Mouse (Mus musculus) spleen, embryonic (tissue): ENCODE results near the gene Gpr75.

Experiments used
- CTCF ChIA-PET: fragments of 350-600 bp; sonication (Branson Sonifier 250); formaldehyde crosslinking; loops from one replicate; lab custom pipeline; 2022; lab: Charles Lee

The Gpr75 gene

GRCm38 (mm10) chr11:30885171-30885871 is at the start of gene Gpr75, which contains the start of gene Asb3:
Gpr75 (plus strand) TSS chr11:30885358.
Asb3 (plus strand) TSS chr11:30885416.
- CTCF ChIA-PET = interaction anchor here (0.6 kb wide), 2 partner anchors 566 to 1122 kb away, joined by 3 to 4 read pairs; no protein-coding TSS in a partner anchor

DNA sequence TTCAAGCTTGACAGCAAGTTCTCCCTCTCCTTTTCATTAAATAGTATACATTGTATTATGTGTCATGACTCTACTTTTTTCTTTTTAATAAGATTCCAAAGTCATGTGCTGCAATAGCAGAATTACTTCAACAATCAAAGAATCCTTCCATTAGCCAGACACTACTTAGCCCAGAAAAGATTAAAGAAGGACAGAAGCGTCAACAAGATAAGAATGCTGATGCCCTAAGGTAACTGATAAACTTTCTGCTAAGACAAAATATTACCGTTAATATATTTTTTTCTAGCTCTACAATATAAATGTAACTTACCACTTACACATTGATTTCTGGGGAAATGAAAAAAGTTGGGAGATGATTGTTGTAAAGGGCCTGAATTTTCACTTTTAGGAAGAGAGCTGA is 46.4 kb upstream of the Gpr75 start:
- CTCF ChIA-PET = interaction anchor here (0.6 kb wide), 1 partner anchor 839 kb away, joined by 4 read pairs; no protein-coding TSS in a partner anchor

- CTCF ChIA-PET = no interaction called here
Observed at GRCm38 (mm10) chr11:30844355-30844754, 40.8 kb upstream of the Gpr75 start.

DNA sequence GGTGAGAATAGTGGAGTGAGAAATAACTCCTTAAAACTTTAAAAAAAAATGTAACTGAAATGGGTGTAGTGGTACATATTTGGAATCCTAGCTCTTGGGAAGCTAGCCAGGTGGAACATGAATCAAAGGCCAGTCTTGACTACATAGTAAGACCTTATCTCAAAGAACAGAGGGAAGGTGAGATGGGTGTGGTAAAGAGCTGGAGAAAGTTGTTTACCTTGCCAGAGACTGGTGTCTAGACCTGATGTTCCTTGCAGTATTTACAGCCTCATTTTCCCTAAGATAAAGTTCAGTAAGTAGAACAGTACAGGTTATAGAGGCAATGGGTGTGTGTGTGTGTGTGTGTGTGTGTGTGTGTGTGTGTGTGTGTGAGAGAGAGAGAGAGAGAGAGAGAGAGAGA is 12.7 kb upstream of the Gpr75 start:
- CTCF ChIA-PET = no interaction called here

DNA sequence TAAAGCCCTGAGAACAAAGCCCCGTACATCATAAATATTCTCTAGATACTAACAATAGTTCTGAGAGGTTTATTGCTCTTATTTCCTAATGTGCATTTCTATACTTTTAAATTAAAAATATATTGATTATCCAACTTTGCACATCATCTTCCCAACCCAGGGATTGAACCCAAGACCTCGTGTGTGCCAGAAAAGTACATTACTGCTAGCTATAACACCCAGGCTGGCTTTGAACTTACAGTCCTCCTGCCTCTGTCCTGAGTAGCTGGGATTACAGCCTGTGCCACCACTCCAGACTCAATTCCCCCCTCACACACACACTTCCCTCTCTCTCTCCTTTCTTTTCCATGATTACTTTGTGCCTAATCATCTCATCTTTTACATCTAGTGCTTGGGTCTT is 3.0 kb downstream of the Gpr75 start:
- CTCF ChIA-PET = no interaction called here

GRCm38 (mm10) chr11:30896201-30896600 is 11.0 kb downstream of the Gpr75 start:
- CTCF ChIA-PET = no interaction called here

DNA sequence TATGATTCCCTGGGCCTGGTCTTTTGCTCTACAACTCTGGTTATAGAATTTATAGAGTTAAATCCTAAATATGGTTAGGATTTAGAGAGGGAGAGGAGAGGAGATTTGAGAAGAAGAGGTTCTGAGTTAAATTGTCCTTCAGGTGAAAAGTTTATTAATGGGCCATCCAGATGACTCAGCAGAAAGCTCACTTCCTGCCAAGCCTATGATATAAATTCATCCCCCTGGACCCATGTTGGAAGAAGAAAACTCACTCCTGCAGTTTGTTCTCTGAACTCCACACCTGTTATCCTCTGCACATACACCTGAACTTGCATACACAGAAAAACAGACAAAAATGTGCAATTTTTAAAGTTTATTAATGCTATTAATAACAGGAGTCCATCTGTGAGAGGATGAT is 14.2 kb downstream of the Gpr75 start:
- CTCF ChIA-PET = no interaction called here

- CTCF ChIA-PET = no interaction called here
Observed at GRCm38 (mm10) chr11:30912311-30912710, 27.2 kb downstream of the Gpr75 start.

DNA sequence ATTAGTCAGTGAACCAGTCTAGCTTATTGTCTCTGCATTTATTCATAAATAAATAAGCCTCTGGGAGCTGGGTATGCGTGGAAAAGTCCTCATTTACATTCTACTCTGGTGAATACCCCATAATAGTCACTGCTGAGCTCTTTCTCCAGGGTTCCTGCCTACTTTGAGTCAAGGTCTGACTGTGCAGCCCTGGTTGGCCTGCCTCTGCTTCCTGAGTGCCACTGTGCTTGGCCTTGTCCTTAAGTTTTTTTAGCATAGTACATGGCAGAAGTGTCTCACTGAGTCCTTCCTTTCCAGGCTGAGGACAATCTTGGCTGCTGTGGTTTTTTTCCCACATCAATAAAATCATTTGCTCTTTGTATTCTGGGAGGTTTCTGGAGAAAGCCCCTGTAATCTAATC is 35.5 kb downstream of the Gpr75 start:
- CTCF ChIA-PET = no interaction called here

- CTCF ChIA-PET = interaction anchor here (0.6 kb wide), 1 partner anchor 140 kb away, joined by 3 read pairs; no protein-coding TSS in a partner anchor
Observed at GRCm38 (mm10) chr11:30923283-30923682, 38.1 kb downstream of the Gpr75 start.

- CTCF ChIA-PET = no interaction called here
Observed at GRCm38 (mm10) chr11:30928079-30928478, 42.9 kb downstream of the Gpr75 start.

GRCm38 (mm10) chr11:30928498-30928897 is 43.3 kb downstream of the Gpr75 start:
- CTCF ChIA-PET = no interaction called here
